Mouse (Mus musculus) CH12.LX (cell line): Measurements from ENCODE around the gene Tmem170b.

ENCODE experiments used
- BHLHE40 ChIP-seq: IDR thresholded peaks from 2 replicates; pipeline ENCODE4 v1.6.1; 2011; ENCODE audit warnings: mild to moderate bottlenecking, low read depth, low read length, improper control_type of control experiment
- CTCF ChIP-seq, 2 experiments: IDR thresholded peaks in 1 of 2; conservative IDR thresholded peaks in 1 of 2; 2 replicates each; pipeline ENCODE4 v1.5.1; 2011 to 2012; ENCODE audit warnings: low read depth in 2 of 2, low read length in 2 of 2, improper control_type of control experiment in 1 of 2, inconsistent platforms in 1 of 2, mild to moderate bottlenecking in 1 of 2, moderate library complexity in 1 of 2
- GABPA ChIP-seq: IDR thresholded peaks from 2 replicates; pipeline ENCODE4 v1.6.1; 2012; ENCODE audit warnings: low read depth, low read length, improper control_type of control experiment, inconsistent platforms; ENCODE audit not compliant: insufficient replicate concordance
- JUN ChIP-seq: IDR thresholded peaks from 2 replicates; pipeline ENCODE4 v1.6.1; 2011; ENCODE audit warnings: low read depth, mild to moderate bottlenecking, low read length, improper control_type of control experiment, moderate library complexity; ENCODE audit not compliant: insufficient read depth
- MAFK ChIP-seq: IDR thresholded peaks from 2 replicates; pipeline ENCODE4 v1.6.1; 2011; ENCODE audit warnings: low read length, improper control_type of control experiment; ENCODE audit not compliant: insufficient replicate concordance
- MEF2A ChIP-seq: IDR thresholded peaks from 2 replicates; pipeline ENCODE4 v1.6.1; 2014; ENCODE audit warnings: low read depth, mild to moderate bottlenecking, inconsistent platforms, low read length, improper control_type of control experiment, borderline replicate concordance
- POLR2A ChIP-seq: IDR thresholded peaks from 2 replicates; pipeline ENCODE4 v1.6.1; 2011; ENCODE audit warnings: low read depth, mild to moderate bottlenecking, improper control_type of control experiment, low read length
- TBP ChIP-seq: conservative IDR thresholded peaks from 2 replicates; pipeline ENCODE4 v1.6.1; 2011; ENCODE audit warnings: low read depth, low read length, improper control_type of control experiment
- ZC3H11A ChIP-seq: IDR thresholded peaks from 2 replicates; pipeline ENCODE4 v1.6.1; 2012; ENCODE audit warnings: low read depth, mild to moderate bottlenecking, inconsistent platforms, low read length, improper control_type of control experiment
- ZNF384 ChIP-seq: IDR thresholded peaks from 2 replicates; pipeline ENCODE4 v1.6.1; 2012; ENCODE audit warnings: low read depth, low read length, improper control_type of control experiment, inconsistent platforms

DNA sequence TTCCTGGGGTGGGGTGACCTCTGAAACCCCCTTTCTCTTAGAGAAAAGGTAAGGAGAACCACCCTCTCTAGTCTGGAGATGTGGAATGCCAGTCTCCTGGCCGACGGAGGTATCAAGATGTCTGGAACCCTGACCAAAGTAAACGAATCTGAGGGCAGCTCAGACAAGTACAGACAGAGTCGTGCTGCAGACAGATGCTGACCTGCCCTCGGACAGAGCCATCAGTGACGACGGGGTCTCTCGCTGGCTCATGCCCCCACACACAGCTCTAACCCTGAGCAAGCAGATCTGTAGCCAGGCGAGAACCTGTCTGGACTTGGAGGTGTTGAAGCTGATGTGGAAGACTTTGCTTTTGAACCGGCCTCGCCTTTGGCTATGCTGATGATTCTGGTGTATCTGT lies 79.8 kb downstream of the Tmem170b start:
- no peak for TF ChIP-seq JUN
- no peak for TF ChIP-seq GABPA
- no peak for TF ChIP-seq ZNF384
- TF ChIP-seq CTCF (conservative IDR thresholded peaks at IDR 0.05 in 1 of 2, IDR thresholded peaks at IDR 0.05 in 1 of 2; ENCODE audit: low read depth in 2 of 2, low read length in 2 of 2): no peak
- no peak for TF ChIP-seq MEF2A
- TF ChIP-seq POLR2A: no peak
- no peak for TF ChIP-seq BHLHE40
- TF ChIP-seq ZC3H11A: no peak
- no peak for TF ChIP-seq TBP
- TF ChIP-seq MAFK: no peak
